Mouse (Mus musculus): ENCODE measurements around the gene Krt19.

DNA sequence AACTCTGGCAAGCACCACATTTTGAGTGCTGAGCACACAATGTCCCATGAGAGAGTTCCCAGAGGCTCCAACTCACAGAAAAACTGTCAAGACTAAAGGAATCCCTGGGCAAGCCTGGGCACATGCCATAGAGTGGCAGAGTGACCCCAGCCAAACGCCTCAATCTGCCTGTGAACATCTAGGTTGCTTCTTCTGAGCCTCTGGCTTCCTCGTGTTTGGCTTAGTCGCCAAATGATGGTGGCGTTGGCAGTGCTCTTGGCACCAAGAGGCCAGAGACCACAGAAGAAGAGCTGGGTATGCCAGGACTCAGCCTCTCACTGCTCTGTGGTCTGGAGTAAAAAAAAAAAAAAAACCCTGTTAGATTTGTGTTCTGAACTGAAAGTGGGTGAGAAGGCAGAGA lies 48.1 kb downstream of the Krt19 start:
- TF ChIP-seq POLR2A (IDR thresholded peaks at IDR 0.05; ENCODE audit: insufficient read length, low read depth) (no peak), USF1 (IDR thresholded peaks at IDR 0.05; ENCODE audit: low read depth) (no peak), MAX (IDR thresholded peaks at IDR 0.05; ENCODE audit: low read depth) (no peak), E2F4 (IDR thresholded peaks at IDR 0.05; ENCODE audit: insufficient read depth) (no peak)
